Mouse (Mus musculus): Measurements from ENCODE around the gene Nap1l2. TPM values are rescaled to one million over a fixed set of nuclear protein-coding genes. Genes with fewer than 3 reads are reported as not detected.

The Nap1l2 gene
- polyA plus RNA-seq, 1 experiment from 2014 or later, result 119 TPM

Other genes starting within 250 kb of the Nap1l2 start
- gene Cdx4, start 134.8 kb upstream of the Nap1l2 start, polyA plus RNA-seq (2015; fragmentation: Nextera tagmentation; extraction: Ambion mirVana), result not detected in 2 replicates
- gene Chic1, start 169.8 kb upstream of the Nap1l2 start, polyA plus RNA-seq (2015; fragmentation: Nextera tagmentation; extraction: Ambion mirVana), result 5.9 and 6.8 TPM in 2 replicates
- 0.20 TPM in 2 replicates for gene Tsx, start 227.8 kb upstream of the Nap1l2 start, polyA plus RNA-seq (2015; fragmentation: Nextera tagmentation; extraction: Ambion mirVana)
- gene Gm26992, start 235.4 kb upstream of the Nap1l2 start, polyA plus RNA-seq (2015; fragmentation: Nextera tagmentation; extraction: Ambion mirVana), result not detected in 2 replicates